ENCODE assay signal across 29 mouse cellular contexts in the genomic region with DNA sequence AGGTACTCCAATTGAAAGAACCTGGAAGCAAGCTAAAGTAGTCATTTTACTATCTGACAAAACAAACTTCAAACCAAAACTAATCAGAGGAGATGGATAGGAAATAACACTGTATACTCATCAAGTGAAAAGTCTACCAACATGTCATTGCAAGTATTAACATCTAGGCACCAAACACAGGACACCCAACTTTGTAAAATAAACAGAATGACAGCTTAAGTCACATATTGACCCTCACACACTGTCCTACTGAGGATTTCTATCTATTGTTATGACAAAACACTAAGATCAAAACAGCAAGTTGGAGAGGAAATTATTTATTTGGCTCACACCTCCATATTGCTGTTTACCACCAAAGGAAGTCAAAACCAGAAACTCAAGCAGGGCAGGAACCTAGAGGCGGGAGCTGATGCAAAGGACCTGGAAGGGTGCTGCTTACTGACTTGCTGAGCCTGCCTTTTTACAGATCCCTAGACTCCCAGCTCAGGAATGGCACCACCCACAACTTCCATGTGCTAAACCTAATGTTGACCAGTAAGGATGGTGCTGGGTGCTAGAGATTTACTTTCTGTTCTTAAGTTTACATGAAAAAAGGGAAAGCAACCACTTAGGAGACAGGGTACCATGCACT.
"Had no signal": no experiment of that assay in that cellular context is flagged by ENCODE, and none has a peak within 500 bp of the region (broad histone marks: within the 10 kb centered on the region; RNA-seq: fewer than 3 reads in every experiment).

No protein-coding gene starts in this region.

- H3K4me1 ChIP-seq: liver, embryonic 12.5 days; liver, embryonic 13.5 days; liver, embryonic 15.5 days; megakaryocyte, embryonic 14.5 days; midbrain, embryonic 10.5 days; midbrain, embryonic 12.5 days; midbrain, embryonic 13.5 days; midbrain, embryonic 15.5 days; neural tube, embryonic 12.5 days had no signal

- ATAC-seq: liver, embryonic 12.5 days; liver, postnatal 0 days; lung, postnatal 0 days; midbrain, embryonic 13.5 days; midbrain, embryonic 15.5 days; midbrain, embryonic 16.5 days had no signal

- H3K27ac ChIP-seq: left cerebral cortex, adult 2 months; limb, embryonic 10.5 days; limb, embryonic 12.5 days; limb, embryonic 13.5 days; limb, embryonic 15.5 days; liver, embryonic 12.5 days; liver, embryonic 13.5 days; liver, embryonic 14.5 days; liver, embryonic 15.5 days; macrophage; midbrain, embryonic 10.5 days; midbrain, embryonic 12.5 days; midbrain, embryonic 13.5 days; midbrain, embryonic 15.5 days; neural tube, embryonic 12.5 days had no signal

- H3K9me3 ChIP-seq: limb, embryonic 10.5 days; limb, embryonic 12.5 days; limb, embryonic 13.5 days; limb, embryonic 15.5 days; liver, embryonic 12.5 days; liver, embryonic 13.5 days; liver, embryonic 15.5 days; midbrain, embryonic 10.5 days; midbrain, embryonic 12.5 days; midbrain, embryonic 13.5 days; midbrain, embryonic 15.5 days; neural tube, embryonic 12.5 days had no signal

- H3K27me3 ChIP-seq: limb, embryonic 13.5 days; limb, embryonic 15.5 days; liver, embryonic 12.5 days; liver, embryonic 13.5 days; liver, embryonic 15.5 days; megakaryocyte, embryonic 14.5 days; midbrain, embryonic 12.5 days; midbrain, embryonic 13.5 days; midbrain, embryonic 15.5 days; neural tube, embryonic 12.5 days had no signal

- H3K4me3 ChIP-seq: left cerebral cortex, adult 2 months; limb, embryonic 10.5 days; limb, embryonic 12.5 days; limb, embryonic 13.5 days; limb, embryonic 15.5 days; liver, embryonic 12.5 days; liver, embryonic 13.5 days; liver, embryonic 15.5 days; megakaryocyte, embryonic 14.5 days; midbrain, embryonic 10.5 days; midbrain, embryonic 12.5 days; midbrain, embryonic 13.5 days; midbrain, embryonic 15.5 days; myocyte; neural tube, embryonic 12.5 days had no signal

- H3K4me2 ChIP-seq: limb, embryonic 12.5 days; limb, embryonic 13.5 days; limb, embryonic 15.5 days; liver, embryonic 11.5 days; liver, embryonic 12.5 days; liver, embryonic 13.5 days; liver, embryonic 15.5 days; midbrain, embryonic 11.5 days; midbrain, embryonic 12.5 days; midbrain, embryonic 13.5 days; midbrain, embryonic 15.5 days; neural tube, embryonic 12.5 days had no signal

- H3K36me3 ChIP-seq: limb, embryonic 10.5 days; limb, embryonic 12.5 days; limb, embryonic 13.5 days; limb, embryonic 15.5 days; liver, embryonic 12.5 days; liver, embryonic 13.5 days; liver, embryonic 15.5 days; midbrain, embryonic 10.5 days; midbrain, embryonic 12.5 days; midbrain, embryonic 13.5 days; midbrain, embryonic 15.5 days; neural tube, embryonic 12.5 days had no signal

- DNase-seq: layer of hippocampus, postnatal 36 days; left cerebral cortex, postnatal 4 days; liver; liver, embryonic 13.5 days; liver, postnatal 0 days; lung, postnatal 10 days; lung, postnatal 36 days; lung, postnatal 4 days; midbrain, embryonic 14.5 days had no signal

- H3K9ac ChIP-seq: limb, embryonic 12.5 days; limb, embryonic 13.5 days; limb, embryonic 15.5 days; liver, embryonic 12.5 days; liver, embryonic 13.5 days; liver, embryonic 14.5 days; liver, embryonic 15.5 days; liver, postnatal 0 days; midbrain, embryonic 12.5 days; midbrain, embryonic 13.5 days; midbrain, embryonic 15.5 days; neural tube, embryonic 12.5 days had no signal
